8 mouse cellular contexts compared by ENCODE assay signal in the genomic region with DNA sequence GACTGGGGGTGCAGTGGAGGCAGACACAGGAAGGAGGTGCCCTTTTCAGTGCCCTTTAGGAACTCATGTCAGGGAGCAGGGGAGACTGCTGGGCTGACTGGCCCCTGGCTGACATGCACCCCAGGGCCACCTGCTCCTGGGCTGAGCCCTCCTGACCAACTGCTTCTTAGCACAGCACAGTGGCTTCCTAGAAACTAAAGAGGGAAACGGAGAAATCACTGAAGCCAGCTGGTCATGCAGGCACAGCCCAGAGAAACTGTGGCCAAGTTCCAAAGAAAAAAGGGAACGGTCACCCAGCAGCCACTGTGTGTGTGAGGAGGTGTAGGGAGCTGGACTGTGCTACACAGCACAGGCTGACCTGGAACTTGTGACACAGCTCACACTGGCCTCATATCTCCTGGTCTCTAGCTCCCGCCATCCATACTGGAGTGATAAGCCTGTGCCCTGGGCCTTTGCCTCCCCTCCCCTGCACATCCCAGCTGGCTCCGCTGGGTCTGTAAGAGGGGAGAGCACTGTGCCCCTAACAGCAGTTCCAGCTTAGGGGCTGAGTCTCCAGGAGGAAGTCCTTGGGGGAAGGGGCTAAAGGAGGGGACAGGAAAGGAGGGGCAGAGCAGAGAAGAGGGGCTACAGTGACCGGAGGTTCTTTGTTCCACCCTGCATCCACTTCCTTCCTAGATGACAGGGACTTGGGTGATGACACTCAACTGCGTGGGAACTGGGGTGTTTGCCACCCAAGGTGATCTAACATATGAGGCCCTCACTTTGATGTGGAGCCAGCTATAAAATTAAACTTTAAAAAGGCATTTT. TPM values are rescaled to one million over a fixed set of nuclear protein-coding genes. Genes with fewer than 3 reads are reported as not detected.
DNase-seq lines count a peak whose midpoint lies in the region; ATAC-seq and TF ChIP-seq lines count a peak whose summit lies in the region.

No protein-coding gene starts in this region.

- H3K4me2 ChIP-seq in heart, embryonic 16.5 days (ENCODE audit: low read depth, low read length): no peak overlapping the region

- H3K9me3 ChIP-seq in heart, embryonic 16.5 days (replicated peaks; ENCODE audit: control insufficient read depth, low read length): no peaks in the 10 kb centered on the region

- no peaks in the 10 kb centered on the region for H3K27me3 ChIP-seq in heart, embryonic 16.5 days (ENCODE audit: control insufficient read depth, insufficient read depth, low read length)

- 43% methylated on average over 6 of the region's 6 CpGs for WGBS in heart, embryonic 16.5 days

- peak; percentile 11 to 51 for DNase-seq in heart, adult 18-20 months
- DNase-seq in heart, adult 9 months (ENCODE audit: low spot score in 2 of 2): no peak
- peak; percentile 8 to 19 for DNase-seq in adrenal gland, adult 18-20 months (ENCODE audit: low spot score in 2 of 2)
- peak; percentile 20 to 33 for DNase-seq in layer of hippocampus, postnatal 36 days
- peak; percentile 41 for DNase-seq in retina, embryonic 14.5 days (ENCODE audit: low spot score)
- no peak for DNase-seq in ovary, postnatal 14 days (ENCODE audit: low spot score)

- peak; percentile 28 for ATAC-seq in heart, embryonic 16.5 days (replicated peaks; ENCODE audit: extremely low read depth, insufficient read depth, low FRiP score)

- TF ChIP-seq POLR2A in cortical plate, adult 2 months (IDR thresholded peaks at IDR 0.05; ENCODE audit: extremely low read depth, insufficient read depth, low read length): no peak

- TF ChIP-seq CTCF in cortical plate, adult 2 months (IDR thresholded peaks at IDR 0.05; ENCODE audit: extremely low read depth, insufficient read depth, low read length): no peak

- peaks cover 5% of the 10 kb centered on the region for H3K4me1 ChIP-seq in cortical plate, adult 2 months (ENCODE audit: control insufficient read depth, insufficient read depth, low read length)
- peaks cover 11% of the 10 kb centered on the region for H3K4me1 ChIP-seq in heart, embryonic 16.5 days (ENCODE audit: control insufficient read depth, insufficient read depth, low read length)

- H3K9ac ChIP-seq in heart, embryonic 16.5 days (ENCODE audit: low read length): no peak overlapping the region

- H3K4me3 ChIP-seq in cortical plate, adult 2 months (ENCODE audit: insufficient read depth, low read length): no peak overlapping the region
- no peak overlapping the region for H3K4me3 ChIP-seq in heart, embryonic 16.5 days (ENCODE audit: low read length)

- H3K27ac ChIP-seq in cortical plate, adult 2 months (ENCODE audit: insufficient read depth, low read length): peak overlapping the region; percentile 9; the same call in 1 of the 2 replicates
- H3K27ac ChIP-seq in heart, embryonic 16.5 days (ENCODE audit: low read length): peak overlapping the region; percentile 3; the same call in 1 of the 2 replicates

- H3K36me3 ChIP-seq in heart, embryonic 16.5 days (ENCODE audit: control insufficient read depth, insufficient read depth): peaks cover 9% of the 10 kb centered on the region

RNA-seq across cellular contexts. Expression of a gene that starts 48.9 kb away (rescaled TPM):
- 10 to 100 TPM; 12.0 to 13.6 TPM for total RNA-seq in heart, adult 18-20 months (2021)
- 100 to 1,000 TPM in 1 of 2 experiments, 10 to 100 TPM in 1; 74.7 to 123 TPM for total RNA-seq in adrenal gland, adult 18-20 months (2021)
- 35.3 and 39.2 TPM in 2 replicates for polyA plus RNA-seq in cortical plate, adult 2 months (2012; rRNA removed)
- polyA plus RNA-seq in heart, embryonic 16.5 days (2015; fragmentation: Nextera tagmentation; extraction: Ambion mirVana): 8.1 and 8.3 TPM in 2 replicates
- 10 to 100 TPM; 44.2 to 49.7 TPM for total RNA-seq in layer of hippocampus, postnatal 36 days (2021)

RNA-seq across cellular contexts. Expression of a gene that starts 59.7 kb away (rescaled TPM):
- total RNA-seq in heart, adult 18-20 months (2021): 10 to 100 TPM; 11.2 to 13.0 TPM
- 10 to 100 TPM; 19.3 to 31.8 TPM for total RNA-seq in adrenal gland, adult 18-20 months (2021)
- polyA plus RNA-seq in cortical plate, adult 2 months (2012; rRNA removed): 2.0 and 2.1 TPM in 2 replicates
- 20.4 and 21.4 TPM in 2 replicates for polyA plus RNA-seq in heart, embryonic 16.5 days (2015; fragmentation: Nextera tagmentation; extraction: Ambion mirVana)
- total RNA-seq in layer of hippocampus, postnatal 36 days (2021): 1 to 10 TPM in 1 of 2 experiments, under 1 TPM in 1; 0.52 to 1.1 TPM

Comparison
In these comparisons a context has a peak if more than half of its experiments do, and no peak if none do; other contexts are left out.
1. DNase-seq: peak in heart, adult 18-20 months (2 of 2), adrenal gland, adult 18-20 months (2 of 2), layer of hippocampus, postnatal 36 days (2 of 2) and retina, embryonic 14.5 days (single experiment); none in heart, adult 9 months (0 of 2) and ovary, postnatal 14 days (single experiment).
2. RNA of a gene that starts 59.7 kb away (total RNA-seq): 19.3 to 31.8 TPM in adrenal gland, adult 18-20 months and 11.2 to 13.0 TPM in heart, adult 18-20 months; 0.52 to 1.1 TPM in layer of hippocampus, postnatal 36 days; every median in the first group is over 4 times any median in the second.